Mouse (Mus musculus) thymus, adult 2 months (tissue): Measurements from ENCODE around the gene Hdac6. TPM values are rescaled to one million over a fixed set of nuclear protein-coding genes. Genes with fewer than 3 reads are reported as not detected.
A peak's percentile ranks its signal among the peaks of the same experiment; 100 is the strongest.

Source experiments
- DNase-seq: peaks from one replicate; pipeline ENCODE4 v3.0.0; 2021
- H3K27ac ChIP-seq: fragments of 200-500 bp; 2 replicates; pipeline ENCODE4 v1.5.1; 2012; ENCODE audit warnings: low read length, control low read depth; ENCODE audit not compliant: control insufficient read depth, insufficient read depth
- H3K27me3 ChIP-seq: fragments of 200-500 bp; 2 replicates; pipeline ENCODE4 v1.6.1; 2012; ENCODE audit warnings: mild to moderate bottlenecking, low read length, moderate library complexity, mixed read lengths; ENCODE audit not compliant: control insufficient read depth, insufficient read depth
- H3K36me3 ChIP-seq: fragments of 200-500 bp; 2 replicates; pipeline ENCODE4 v1.6.1; 2012; ENCODE audit warnings: mild to moderate bottlenecking, low read length, moderate library complexity; ENCODE audit not compliant: control insufficient read depth, insufficient read depth
- H3K4me1 ChIP-seq: fragments of 200-500 bp; replicated peaks from 2 replicates; pipeline ENCODE4 v1.6.1; 2012; ENCODE audit warnings: low read length; ENCODE audit not compliant: control insufficient read depth, insufficient read depth
- H3K4me3 ChIP-seq: fragments of 200-500 bp; 2 replicates; pipeline ENCODE4 v1.5.1; 2012; ENCODE audit warnings: mild to moderate bottlenecking, low read length, control low read depth, moderate library complexity; ENCODE audit not compliant: control insufficient read depth, insufficient read depth
- CTCF ChIP-seq: fragments of 200-500 bp; IDR thresholded peaks from 2 replicates; pipeline ENCODE4 v1.5.1; 2012; ENCODE audit warnings: mild to moderate bottlenecking, control low read depth, low read length, moderate library complexity, borderline replicate concordance; ENCODE audit not compliant: control insufficient read depth, poor library complexity, insufficient read depth; ENCODE audit errors: extremely low read depth
- POLR2A ChIP-seq: fragments of 200-500 bp; IDR thresholded peaks from 2 replicates; pipeline ENCODE4 v1.6.1; 2012; ENCODE audit warnings: mild to moderate bottlenecking, low read length, control low read depth, moderate library complexity; ENCODE audit not compliant: control insufficient read depth, poor library complexity, insufficient read depth; ENCODE audit errors: extremely low read depth
- WGBS: fragments of 180-500 bp; shearing (Covaris S2); methylation state at CpG from one replicate; pipeline ENCODE4 v1.1.7; 2018; 5-methylcytosine and 5-hydroxymethylcytosine counted together
- polyA plus RNA-seq: library from polyadenylated mRNA; depleted of rRNA; stranded (reverse); fragments of >200 nt; gene quantifications from 2 replicates; pipeline ENCODE4 v1.2.3, GENCODE M21; 2012

The Hdac6 gene
- polyA plus RNA-seq, 1 experiment, result 32.0 TPM

- Histone ChIP-seq H3K27ac (no peak overlapping the region), H3K27me3 (no peaks in the 10 kb centered on the region), H3K4me3 (no peak overlapping the region), H3K36me3 (no peaks in the 10 kb centered on the region), H3K4me1 (peaks cover 7% of the 10 kb centered on the region)
- no peak for TF ChIP-seq CTCF
- no peak for TF ChIP-seq POLR2A
- 90% methylated on average over 3 of the region's 3 CpGs for WGBS
- DNase-seq, result no peak
Observed at GRCm38 (mm10) chrX:7968899-7969298, 21.2 kb upstream of the Hdac6 start.

- no peaks in the 10 kb centered on the region for H3K36me3 ChIP-seq
- 96% methylated on average over 8 of the region's 8 CpGs for WGBS
- H3K27ac ChIP-seq, result no peak overlapping the region
Observed at GRCm38 (mm10) chrX:7968226-7968625, 20.5 kb upstream of the Hdac6 start.

GRCm38 (mm10) chrX:7967596-7968201, 20.0 kb upstream of the Hdac6 start:
- H3K4me3 ChIP-seq, result no peak overlapping the region
- DNase-seq, result no peak
- H3K27ac ChIP-seq, result no peak overlapping the region
- TF ChIP-seq CTCF (no peak), POLR2A (no peak)
- H3K27me3 ChIP-seq, result no peaks in the 10 kb centered on the region
- no peaks in the 10 kb centered on the region for H3K36me3 ChIP-seq
- peaks cover 11% of the 10 kb centered on the region for H3K4me1 ChIP-seq
- WGBS, result 94% methylated on average over 7 of the region's 9 CpGs

More at GRCm38 (mm10) chrX:7968226-7968625, 20.5 kb upstream of the Hdac6 start:
- Histone ChIP-seq H3K4me1 (peaks cover 11% of the 10 kb centered on the region), H3K27me3 (no peaks in the 10 kb centered on the region), H3K4me3 (no peak overlapping the region)
- TF ChIP-seq CTCF (no peak), POLR2A (no peak)
- DNase-seq, result no peak

- H3K36me3 ChIP-seq, result no peaks in the 10 kb centered on the region
- no peak for DNase-seq
- H3K4me1 ChIP-seq, result peaks cover 11% of the 10 kb centered on the region
- no peaks in the 10 kb centered on the region for H3K27me3 ChIP-seq
- 37% methylated on average over 4 of the region's 4 CpGs for WGBS
- no peak for TF ChIP-seq CTCF
- no peak for TF ChIP-seq POLR2A
- no peak overlapping the region for H3K27ac ChIP-seq
- no peak overlapping the region for H3K4me3 ChIP-seq
Observed at GRCm38 (mm10) chrX:7966161-7966560, 18.5 kb upstream of the Hdac6 start.

GRCm38 (mm10) chrX:7963829-7964626, 16.3 kb upstream of the Hdac6 start:
- no peak for TF ChIP-seq POLR2A
- no peak for TF ChIP-seq CTCF
- 9% methylated on average over 7 of the region's 7 CpGs for WGBS
- H3K4me1 ChIP-seq, result peaks cover 11% of the 10 kb centered on the region
- no peaks in the 10 kb centered on the region for H3K36me3 ChIP-seq
- no peaks in the 10 kb centered on the region for H3K27me3 ChIP-seq
- peak; percentile 10 for DNase-seq
- no peak overlapping the region for H3K4me3 ChIP-seq
- no peak overlapping the region for H3K27ac ChIP-seq

- H3K27ac ChIP-seq, result no peak overlapping the region
- TF ChIP-seq CTCF, result no peak
- TF ChIP-seq POLR2A, result no peak
- no peaks in the 10 kb centered on the region for H3K36me3 ChIP-seq
- 96% methylated on average over 9 of the region's 9 CpGs for WGBS
- DNase-seq, result no peak
- H3K4me3 ChIP-seq, result no peak overlapping the region
- peaks cover 4% of the 10 kb centered on the region for H3K4me1 ChIP-seq
- no peaks in the 10 kb centered on the region for H3K27me3 ChIP-seq
Observed at GRCm38 (mm10) chrX:7958868-7959267, 11.2 kb upstream of the Hdac6 start.

- Histone ChIP-seq H3K4me3 (no peak overlapping the region), H3K36me3 (no peaks in the 10 kb centered on the region), H3K27me3 (no peaks in the 10 kb centered on the region), H3K27ac (no peak overlapping the region), H3K4me1 (peaks cover 12% of the 10 kb centered on the region)
- 96% methylated on average over 7 of the region's 7 CpGs for WGBS
- no peak for TF ChIP-seq POLR2A
- no peak for TF ChIP-seq CTCF
- DNase-seq, result no peak
Observed at GRCm38 (mm10) chrX:7950091-7950490, 2.4 kb upstream of the Hdac6 start.
